Mouse (Mus musculus): Measurements from ENCODE around the gene Mboat2. TPM values are rescaled to one million over a fixed set of nuclear protein-coding genes. Genes with fewer than 3 reads are reported as not detected.

Gene Mboat2
- 44.5 and 50.8 TPM in 2 replicates for polyA plus RNA-seq (2015; fragmentation: Nextera tagmentation; extraction: Ambion mirVana)

- DNase-seq (ENCODE audit: low spot score), result peak; percentile 80
- ATAC-seq (replicated peaks; ENCODE audit: low FRiP score, low read depth), result peak; percentile 55
- 0% methylated on average over 24 of the region's 24 CpGs for WGBS
- H3K4me2 ChIP-seq (ENCODE audit: low read length), result peak within 1 kb of the TSS; percentile 93
- H3K9me3 ChIP-seq (replicated peaks; ENCODE audit: low read length), result no peaks in the 10 kb centered on the region
- peak within 1 kb of the TSS; percentile 89 for H3K27ac ChIP-seq
- H3K4me1 ChIP-seq (replicated peaks; ENCODE audit: insufficient read depth, low read length), result peaks cover 9% of the 10 kb centered on the region; the same call in 1 of the 2 replicates
- H3K4me3 ChIP-seq (replicated peaks; ENCODE audit: low read depth, low read length), result peak within 1 kb of the TSS; percentile 93
- H3K36me3 ChIP-seq (ENCODE audit: insufficient read depth, low read length), result no peaks in the 10 kb centered on the region
- H3K9ac ChIP-seq (ENCODE audit: low read depth, low read length), result peak within 1 kb of the TSS; percentile 85
- TF ChIP-seq CTCF (IDR thresholded peaks at IDR 0.05; ENCODE audit: low read depth), result no peak
- H3K27me3 ChIP-seq (ENCODE audit: insufficient read depth, low read length), result no peaks in the 10 kb centered on the region
Observed at GRCm38 (mm10) chr12:24830766-24831152, at the start of gene Mboat2. Mboat2 (plus strand) TSS chr12:24830879.

GRCm38 (mm10) chr12:24783735-24784134, 46.9 kb upstream of the Mboat2 start:
- 55% methylated on average over 4 of the region's 4 CpGs for WGBS
- ATAC-seq (replicated peaks; ENCODE audit: low FRiP score, low read depth) (no peak), DNase-seq (ENCODE audit: low spot score) (no peak)

GRCm38 (mm10) chr12:24785882-24786281, 44.8 kb upstream of the Mboat2 start:
- H3K36me3 ChIP-seq (ENCODE audit: insufficient read depth, low read length), result no peaks in the 10 kb centered on the region
- H3K27me3 ChIP-seq (ENCODE audit: insufficient read depth, low read length), result no peaks in the 10 kb centered on the region
- no peak overlapping the region for H3K9ac ChIP-seq (ENCODE audit: low read depth, low read length)
- WGBS, result 71% methylated on average over 5 of the region's 5 CpGs
- H3K4me2 ChIP-seq (ENCODE audit: low read length), result no peak overlapping the region
- H3K4me1 ChIP-seq (replicated peaks; ENCODE audit: insufficient read depth, low read length), result no peaks in the 10 kb centered on the region
- ATAC-seq (replicated peaks; ENCODE audit: low FRiP score, low read depth) (no peak), DNase-seq (ENCODE audit: low spot score) (no peak)
- H3K27ac ChIP-seq, result no peak overlapping the region
- no peak overlapping the region for H3K4me3 ChIP-seq (replicated peaks; ENCODE audit: low read depth, low read length)
- no peaks in the 10 kb centered on the region for H3K9me3 ChIP-seq (replicated peaks; ENCODE audit: low read length)
- no peak for TF ChIP-seq CTCF (IDR thresholded peaks at IDR 0.05; ENCODE audit: low read depth)

More at GRCm38 (mm10) chr12:24783735-24784134, 46.9 kb upstream of the Mboat2 start:
- TF ChIP-seq CTCF (IDR thresholded peaks at IDR 0.05; ENCODE audit: low read depth), result no peak
- no peak overlapping the region for H3K9ac ChIP-seq (ENCODE audit: low read depth, low read length)
- H3K36me3 ChIP-seq (ENCODE audit: insufficient read depth, low read length), result no peaks in the 10 kb centered on the region
- H3K9me3 ChIP-seq (replicated peaks; ENCODE audit: low read length), result no peaks in the 10 kb centered on the region
- H3K4me1 ChIP-seq (replicated peaks; ENCODE audit: insufficient read depth, low read length), result no peaks in the 10 kb centered on the region
- H3K4me2 ChIP-seq (ENCODE audit: low read length), result no peak overlapping the region
- no peak overlapping the region for H3K4me3 ChIP-seq (replicated peaks; ENCODE audit: low read depth, low read length)
- H3K27ac ChIP-seq, result no peak overlapping the region
- no peaks in the 10 kb centered on the region for H3K27me3 ChIP-seq (ENCODE audit: insufficient read depth, low read length)

GRCm38 (mm10) chr12:24786316-24786715, 44.4 kb upstream of the Mboat2 start:
- 33% methylated on average over 4 of the region's 4 CpGs for WGBS
- no peak for TF ChIP-seq CTCF (IDR thresholded peaks at IDR 0.05; ENCODE audit: low read depth)
- DNase-seq (ENCODE audit: low spot score), result no peak
- Histone ChIP-seq H3K27ac (no peak overlapping the region), H3K36me3 (ENCODE audit: insufficient read depth, low read length) (no peaks in the 10 kb centered on the region), H3K4me3 (replicated peaks; ENCODE audit: low read depth, low read length) (no peak overlapping the region), H3K9ac (ENCODE audit: low read depth, low read length) (no peak overlapping the region), H3K27me3 (ENCODE audit: insufficient read depth, low read length) (no peaks in the 10 kb centered on the region), H3K4me2 (ENCODE audit: low read length) (no peak overlapping the region), H3K9me3 (replicated peaks; ENCODE audit: low read length) (no peaks in the 10 kb centered on the region), H3K4me1 (replicated peaks; ENCODE audit: insufficient read depth, low read length) (no peaks in the 10 kb centered on the region)
- no peak for ATAC-seq (replicated peaks; ENCODE audit: low FRiP score, low read depth)

- H3K36me3 ChIP-seq (ENCODE audit: insufficient read depth, low read length), result no peaks in the 10 kb centered on the region
- 77% methylated on average over 1 of the region's 1 CpGs for WGBS
- ATAC-seq (replicated peaks; ENCODE audit: low FRiP score, low read depth), result no peak
- no peaks in the 10 kb centered on the region for H3K4me1 ChIP-seq (replicated peaks; ENCODE audit: insufficient read depth, low read length)
- no peak overlapping the region for H3K9ac ChIP-seq (ENCODE audit: low read depth, low read length)
- no peaks in the 10 kb centered on the region for H3K27me3 ChIP-seq (ENCODE audit: insufficient read depth, low read length)
- H3K4me2 ChIP-seq (ENCODE audit: low read length), result no peak overlapping the region
- no peak for TF ChIP-seq CTCF (IDR thresholded peaks at IDR 0.05; ENCODE audit: low read depth)
- no peak for DNase-seq (ENCODE audit: low spot score)
- H3K4me3 ChIP-seq (replicated peaks; ENCODE audit: low read depth, low read length), result no peak overlapping the region
- H3K9me3 ChIP-seq (replicated peaks; ENCODE audit: low read length), result no peaks in the 10 kb centered on the region
- no peak overlapping the region for H3K27ac ChIP-seq
Observed at GRCm38 (mm10) chr12:24789659-24790058, 41.0 kb upstream of the Mboat2 start.

GRCm38 (mm10) chr12:24811230-24811629, 19.4 kb upstream of the Mboat2 start:
- ATAC-seq (replicated peaks; ENCODE audit: low FRiP score, low read depth) (no peak), DNase-seq (ENCODE audit: low spot score) (no peak)
- no peak overlapping the region for H3K9ac ChIP-seq (ENCODE audit: low read depth, low read length)
- H3K4me1 ChIP-seq (replicated peaks; ENCODE audit: insufficient read depth, low read length), result peaks cover 6% of the 10 kb centered on the region; the same call in 1 of the 2 replicates
- H3K4me2 ChIP-seq (ENCODE audit: low read length), result no peak overlapping the region
- H3K9me3 ChIP-seq (replicated peaks; ENCODE audit: low read length), result no peaks in the 10 kb centered on the region
- TF ChIP-seq CTCF (IDR thresholded peaks at IDR 0.05; ENCODE audit: low read depth), result no peak
- no peak overlapping the region for H3K27ac ChIP-seq
- no peaks in the 10 kb centered on the region for H3K27me3 ChIP-seq (ENCODE audit: insufficient read depth, low read length)
- WGBS, result 53% methylated on average over 1 of the region's 1 CpGs
- no peaks in the 10 kb centered on the region for H3K36me3 ChIP-seq (ENCODE audit: insufficient read depth, low read length)
- H3K4me3 ChIP-seq (replicated peaks; ENCODE audit: low read depth, low read length), result no peak overlapping the region

GRCm38 (mm10) chr12:24811906-24812305, 18.8 kb upstream of the Mboat2 start:
- Histone ChIP-seq H3K4me2 (ENCODE audit: low read length) (no peak overlapping the region), H3K9me3 (replicated peaks; ENCODE audit: low read length) (no peaks in the 10 kb centered on the region), H3K4me1 (replicated peaks; ENCODE audit: insufficient read depth, low read length) (peaks cover 6% of the 10 kb centered on the region; the same call in 1 of the 2 replicates), H3K4me3 (replicated peaks; ENCODE audit: low read depth, low read length) (no peak overlapping the region), H3K27me3 (ENCODE audit: insufficient read depth, low read length) (no peaks in the 10 kb centered on the region), H3K27ac (no peak overlapping the region), H3K9ac (ENCODE audit: low read depth, low read length) (no peak overlapping the region), H3K36me3 (ENCODE audit: insufficient read depth, low read length) (no peaks in the 10 kb centered on the region)
- 65% methylated on average over 4 of the region's 4 CpGs for whole genome bisulfite sequencing
- ATAC-seq (replicated peaks; ENCODE audit: low FRiP score, low read depth), result no peak
- no peak for TF ChIP-seq CTCF (IDR thresholded peaks at IDR 0.05; ENCODE audit: low read depth)
- DNase-seq (ENCODE audit: low spot score), result no peak
